Mouse (Mus musculus): ENCODE results near the gene Ppil6.

DNA sequence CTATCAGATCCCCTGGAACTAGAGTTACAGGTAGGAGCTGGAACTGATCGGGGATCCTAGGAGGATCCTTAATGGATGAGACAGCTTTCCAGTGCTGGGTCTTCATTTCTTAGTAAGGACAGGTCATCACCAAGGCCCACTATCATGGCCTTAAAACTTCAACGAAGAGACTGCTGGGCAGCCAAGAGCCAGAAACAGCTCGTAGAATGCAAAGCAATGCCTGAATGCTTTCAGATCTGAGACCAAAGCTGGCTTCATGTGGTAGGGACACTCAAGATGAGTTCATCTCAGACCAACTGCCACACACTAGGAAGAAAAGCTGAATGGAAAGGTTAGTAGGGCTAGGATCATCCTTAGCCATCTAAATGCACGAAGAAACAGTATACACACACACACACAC lies 48.7 kb downstream of the Ppil6 start:
- TF ChIP-seq EP300 (IDR thresholded peaks at IDR 0.05): no peak
- TF ChIP-seq CTCF (IDR thresholded peaks at IDR 0.05): no peak
